Mouse (Mus musculus) heart, embryonic 11.5 days (tissue): ENCODE data around the gene Btbd9. TPM values are rescaled to one million over a fixed set of nuclear protein-coding genes. Genes with fewer than 3 reads are reported as not detected.

ENCODE experiments used
- ATAC-seq: fragments of 200-750 bp; cut with Nextera tagmentation; replicated peaks from 2 replicates; pipeline ENCODE4 v1.8.0; 2017; ENCODE audit warnings: moderate library complexity; ENCODE audit not compliant: insufficient number of reproducible peaks, low FRiP score, low TSS enrichment
- H3K27ac ChIP-seq: fragments of 300-500 bp; sonication (generic); 2 replicates; pipeline ENCODE4 v1.5.1; 2014; ENCODE audit warnings: mild to moderate bottlenecking, low read depth, low read length
- H3K27me3 ChIP-seq: fragments of 300-500 bp; sonication (generic); 2 replicates; pipeline ENCODE4 v1.6.1; 2014; ENCODE audit warnings: mild to moderate bottlenecking, low read length, mixed read lengths; ENCODE audit not compliant: control insufficient read depth, insufficient read depth
- H3K36me3 ChIP-seq: fragments of 300-500 bp; sonication (generic); 2 replicates; pipeline ENCODE4 v1.6.1; 2014; ENCODE audit warnings: mild to moderate bottlenecking, low read length, moderate library complexity, mixed read lengths; ENCODE audit not compliant: control insufficient read depth, insufficient read depth
- H3K4me1 ChIP-seq: fragments of 300-500 bp; sonication (generic); 2 replicates; pipeline ENCODE4 v1.6.1; 2014; ENCODE audit warnings: low read length; ENCODE audit not compliant: control insufficient read depth, insufficient read depth
- H3K4me2 ChIP-seq: fragments of 300-500 bp; sonication (generic); 2 replicates; pipeline ENCODE4 v1.6.1; 2014; ENCODE audit warnings: mild to moderate bottlenecking, moderate library complexity
- H3K4me3 ChIP-seq: fragments of 300-500 bp; sonication (generic); 2 replicates; pipeline ENCODE4 v1.5.1; 2014; ENCODE audit warnings: low read depth, low read length
- H3K9ac ChIP-seq: fragments of 300-500 bp; sonication (generic); 2 replicates; pipeline ENCODE4 v1.6.1; 2014; ENCODE audit warnings: mild to moderate bottlenecking, low read depth, low read length, moderate library complexity
- H3K9me3 ChIP-seq: fragments of 300-500 bp; sonication (generic); replicated peaks from 2 replicates; pipeline ENCODE4 v1.6.1; 2016; ENCODE audit warnings: low read length; ENCODE audit not compliant: control insufficient read depth
- WGBS: fragments of 180-500 bp; shearing (Covaris S2); extraction: QIAGEN DNeasy Blood & Tissue Kit; methylation state at CpG from one replicate; pipeline ENCODE4 v1.1.7; 2014; ENCODE audit not compliant: insufficient replicate concordance; 5-methylcytosine and 5-hydroxymethylcytosine counted together
- polyA plus RNA-seq: library from polyadenylated mRNA; unstranded; fragments of >200 nt; fragmentation: Nextera tagmentation; extraction: Ambion mirVana; gene quantifications from 2 replicates; pipeline ENCODE4 v1.2.1, GENCODE M21; 2014

Gene Btbd9
- polyA plus RNA-seq, 1 experiment from 2014 or later = 41.9 TPM

DNA sequence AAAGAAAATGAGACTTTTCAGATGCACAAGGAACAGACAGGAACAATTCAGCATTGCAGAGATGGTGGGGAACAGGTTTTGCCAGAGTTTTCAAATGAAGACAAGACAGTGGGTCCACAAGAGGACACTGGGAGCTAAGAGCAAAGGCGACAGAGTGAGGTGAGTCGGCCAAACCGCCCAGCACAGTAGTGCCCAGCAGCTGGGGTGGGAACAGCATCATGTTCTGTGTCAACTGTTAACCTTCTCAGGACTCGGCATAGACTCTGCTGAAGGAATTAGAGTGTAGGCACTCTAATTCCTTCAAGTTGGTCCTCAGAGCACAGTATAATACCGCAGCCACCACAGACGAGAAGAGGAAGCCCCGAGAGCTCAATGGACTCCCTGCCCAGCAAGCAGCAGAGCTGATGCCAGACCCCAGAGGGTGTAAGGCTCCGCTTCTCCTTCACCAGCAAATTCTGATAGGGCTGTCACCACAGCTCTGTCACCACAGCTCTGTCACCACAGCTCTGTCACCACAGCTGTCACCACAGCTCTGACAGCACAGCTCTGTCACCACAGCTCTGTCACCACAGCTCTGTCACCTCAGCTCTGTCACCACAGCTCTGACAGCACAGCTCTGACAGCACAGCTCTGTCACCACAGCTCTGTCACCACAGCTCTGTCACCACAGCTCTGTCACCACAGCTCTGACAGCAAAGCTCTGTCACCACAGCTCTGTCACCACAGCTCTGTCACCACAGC lies 57.7 kb downstream of the Btbd9 start:
- Histone ChIP-seq H3K9ac (no peak overlapping the region), H3K27ac (no peak overlapping the region), H3K4me3 (no peak overlapping the region), H3K27me3 (no peaks in the 10 kb centered on the region), H3K4me1 (0 out of 2 replicates have a peak, but pooled peaks cover 1% of the 10 kb centered on the region), H3K9me3 (no peaks in the 10 kb centered on the region), H3K36me3 (peaks cover 6% of the 10 kb centered on the region; the same call in 1 of the 2 replicates), H3K4me2 (no peak overlapping the region)
- no peak for ATAC-seq
- 77% methylated on average over 8 of the region's 8 CpGs for WGBS

DNA sequence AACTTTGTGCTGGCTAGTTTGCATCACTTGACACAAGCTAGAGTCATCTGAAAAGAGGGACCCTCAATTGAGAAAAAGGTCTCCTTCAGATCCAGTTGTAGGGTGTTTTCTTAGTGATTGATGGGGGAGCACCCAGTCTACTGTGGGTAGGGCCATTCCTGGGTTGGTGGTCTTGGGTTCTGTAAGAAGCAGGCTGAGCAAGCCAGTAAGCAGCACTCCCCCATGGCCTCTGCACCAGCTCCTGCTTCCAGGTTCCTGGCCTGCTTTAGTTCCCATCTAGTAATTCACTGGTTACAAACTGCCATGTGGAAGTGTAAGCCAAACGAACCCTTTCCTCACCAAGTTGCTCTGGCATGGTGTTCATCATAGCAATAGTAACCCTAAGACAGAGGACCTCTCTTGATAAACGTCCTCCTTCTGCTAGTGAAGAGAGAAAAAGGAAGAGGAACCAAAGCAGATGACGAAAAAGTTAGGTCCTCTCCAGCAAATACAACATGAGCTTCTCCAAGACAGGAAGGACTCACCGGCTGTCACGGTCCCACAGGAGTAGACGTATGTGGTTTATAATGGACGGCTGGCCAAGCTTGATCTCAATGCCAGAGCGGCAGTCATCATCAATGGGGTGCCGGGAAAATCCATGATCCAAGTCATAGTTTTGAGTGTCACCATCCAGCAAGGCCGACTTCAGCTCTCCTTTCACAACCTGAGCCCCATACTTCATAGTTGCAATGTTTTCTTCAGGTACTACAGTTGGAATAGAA lies 59.5 kb downstream of the Btbd9 start:
- H3K4me3 ChIP-seq = no peak overlapping the region
- no peak overlapping the region for H3K9ac ChIP-seq
- WGBS = 88% methylated on average over 10 of the region's 10 CpGs

DNA sequence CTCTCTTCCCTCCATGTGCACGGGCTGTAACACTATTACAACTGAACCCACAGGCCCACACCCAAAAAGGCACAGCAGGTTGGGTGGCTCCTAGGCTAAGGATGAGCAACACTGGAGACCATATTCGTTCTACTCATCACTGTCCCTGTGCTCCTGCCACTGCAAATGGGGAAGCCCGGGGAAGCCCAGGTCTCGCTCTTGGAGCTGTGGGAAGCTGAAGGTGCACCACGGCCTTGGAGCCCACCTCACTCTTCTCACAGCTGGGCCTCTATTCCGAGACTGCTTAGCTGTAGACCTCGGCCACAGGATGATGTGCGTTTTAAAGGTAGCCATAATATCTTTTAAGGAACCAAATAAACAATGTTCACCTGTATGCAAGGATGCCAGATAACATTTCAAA lies 60.9 kb downstream of the Btbd9 start:
- WGBS = 91% methylated on average over 8 of the region's 8 CpGs
- Histone ChIP-seq H3K27me3 (no peaks in the 10 kb centered on the region), H3K4me3 (no peak overlapping the region), H3K4me1 (no peaks in the 10 kb centered on the region), H3K9ac (no peak overlapping the region), H3K9me3 (no peaks in the 10 kb centered on the region), H3K36me3 (peaks cover 8% of the 10 kb centered on the region; the same call in 1 of the 2 replicates), H3K27ac (no peak overlapping the region), H3K4me2 (no peak overlapping the region)
- no peak for ATAC-seq

More for the DNA sequence above, 59.5 kb downstream of the Btbd9 start:
- Histone ChIP-seq H3K4me1 (no peaks in the 10 kb centered on the region), H3K27ac (no peak overlapping the region), H3K4me2 (no peak overlapping the region), H3K27me3 (no peaks in the 10 kb centered on the region), H3K9me3 (no peaks in the 10 kb centered on the region), H3K36me3 (peaks cover 8% of the 10 kb centered on the region; the same call in 1 of the 2 replicates)
- no peak for ATAC-seq

DNA sequence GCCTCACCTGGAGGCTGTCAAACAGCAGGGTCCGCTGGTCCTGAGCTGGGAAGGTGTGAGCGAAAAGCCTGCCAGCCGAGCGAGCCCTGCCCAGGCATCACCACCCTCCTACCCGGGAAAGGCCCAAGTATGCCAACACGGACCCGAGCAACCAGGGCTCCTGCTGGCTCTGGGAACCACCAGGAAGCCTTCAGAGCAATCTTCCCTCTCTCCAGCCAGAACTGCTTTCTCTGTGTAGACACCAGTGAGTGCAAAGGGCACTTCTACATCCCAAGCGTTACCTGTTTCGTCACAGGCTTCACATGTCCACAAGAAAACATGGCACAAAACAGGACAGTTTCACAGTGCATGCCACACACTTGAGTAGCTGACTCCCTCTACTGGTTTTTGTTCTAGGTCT lies 63.3 kb downstream of the Btbd9 start:
- Histone ChIP-seq H3K9ac (no peak overlapping the region), H3K4me1 (peaks cover 5% of the 10 kb centered on the region; the same call in 1 of the 2 replicates), H3K36me3 (peaks cover 8% of the 10 kb centered on the region; the same call in 1 of the 2 replicates), H3K4me2 (no peak overlapping the region), H3K9me3 (no peaks in the 10 kb centered on the region), H3K4me3 (no peak overlapping the region), H3K27me3 (no peaks in the 10 kb centered on the region), H3K27ac (no peak overlapping the region)
- WGBS = 86% methylated on average over 9 of the region's 9 CpGs
- no peak for ATAC-seq

DNA sequence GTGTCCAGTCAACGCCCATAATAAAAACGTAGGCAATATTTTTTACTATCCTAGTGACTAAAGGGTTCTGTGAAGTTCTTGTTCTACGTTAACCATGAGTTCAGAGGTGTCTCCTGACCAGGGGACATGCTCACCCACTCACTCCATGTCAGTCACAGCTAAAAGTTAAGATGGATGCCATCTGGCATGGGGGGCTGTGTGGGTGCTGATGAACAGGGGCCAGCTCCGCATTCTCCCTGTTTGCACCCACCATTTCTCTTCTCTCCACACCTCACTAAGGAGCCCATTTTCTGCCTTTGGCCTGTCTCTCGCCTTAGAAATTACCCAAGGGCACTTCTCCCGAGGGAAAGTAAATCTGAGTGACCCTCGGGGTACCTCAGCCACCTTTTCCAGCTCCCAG lies 63.8 kb downstream of the Btbd9 start:
- no peak for ATAC-seq
- no peak overlapping the region for H3K4me3 ChIP-seq
- H3K27me3 ChIP-seq = no peaks in the 10 kb centered on the region
- H3K9ac ChIP-seq = no peak overlapping the region
- H3K4me2 ChIP-seq = no peak overlapping the region
- 82% methylated on average over 7 of the region's 7 CpGs for WGBS
- H3K36me3 ChIP-seq = peaks cover 8% of the 10 kb centered on the region; the same call in 1 of the 2 replicates
- H3K9me3 ChIP-seq = no peaks in the 10 kb centered on the region
- H3K4me1 ChIP-seq = peaks cover 5% of the 10 kb centered on the region; the same call in 1 of the 2 replicates
- no peak overlapping the region for H3K27ac ChIP-seq

DNA sequence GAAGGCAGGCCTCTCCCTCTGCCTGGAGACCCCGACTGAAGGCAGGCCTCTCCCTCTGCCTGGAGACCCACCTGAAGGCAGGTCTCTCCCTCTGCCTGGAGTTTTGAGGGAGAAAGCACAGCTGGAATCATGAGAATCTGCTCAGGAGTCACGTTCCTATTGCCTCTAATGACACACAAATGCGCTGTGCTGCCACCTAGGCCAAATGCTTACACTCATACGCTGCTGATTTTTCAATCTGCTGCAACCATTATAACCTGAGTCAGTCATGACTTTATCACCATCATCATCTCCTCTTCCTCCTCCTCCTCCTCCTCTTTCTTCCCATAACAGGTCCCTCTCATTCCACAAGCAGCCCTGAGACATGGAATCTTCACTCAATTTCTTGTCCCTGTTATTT lies 64.3 kb downstream of the Btbd9 start:
- Histone ChIP-seq H3K9me3 (no peaks in the 10 kb centered on the region), H3K27ac (no peak overlapping the region), H3K36me3 (peaks cover 7% of the 10 kb centered on the region; the same call in 1 of the 2 replicates), H3K4me3 (no peak overlapping the region), H3K4me1 (peaks cover 7% of the 10 kb centered on the region), H3K9ac (no peak overlapping the region), H3K4me2 (no peak overlapping the region), H3K27me3 (no peaks in the 10 kb centered on the region)
- 63% methylated on average over 4 of the region's 4 CpGs for WGBS
- ATAC-seq = no peak

DNA sequence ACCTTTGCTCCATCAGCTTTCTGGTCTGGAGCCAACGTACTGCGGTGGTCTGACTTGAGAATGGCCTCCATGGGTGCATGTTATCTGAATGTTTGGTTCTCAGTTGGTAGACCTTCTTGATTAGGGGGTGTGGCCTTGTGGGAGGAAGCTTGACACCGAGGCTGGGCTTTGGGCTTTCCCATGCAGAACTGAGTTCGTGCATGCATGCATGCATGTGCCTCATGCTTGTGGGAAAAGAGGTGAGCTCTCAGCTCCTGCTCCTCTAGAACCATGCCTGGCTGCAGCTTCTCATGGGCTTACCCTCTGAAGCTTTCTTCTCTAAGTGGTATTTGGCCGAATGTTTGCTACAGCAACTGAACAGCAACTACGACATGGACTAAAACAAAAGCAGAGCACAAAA lies 64.9 kb downstream of the Btbd9 start:
- no peak for ATAC-seq
- Histone ChIP-seq H3K36me3 (0 out of 2 replicates have a peak, but pooled peaks cover 2% of the 10 kb centered on the region), H3K4me3 (no peak overlapping the region), H3K9ac (no peak overlapping the region), H3K27ac (no peak overlapping the region), H3K4me2 (no peak overlapping the region), H3K27me3 (no peaks in the 10 kb centered on the region), H3K9me3 (no peaks in the 10 kb centered on the region), H3K4me1 (peaks cover 8% of the 10 kb centered on the region)
- 81% methylated on average over 6 of the region's 6 CpGs for WGBS

DNA sequence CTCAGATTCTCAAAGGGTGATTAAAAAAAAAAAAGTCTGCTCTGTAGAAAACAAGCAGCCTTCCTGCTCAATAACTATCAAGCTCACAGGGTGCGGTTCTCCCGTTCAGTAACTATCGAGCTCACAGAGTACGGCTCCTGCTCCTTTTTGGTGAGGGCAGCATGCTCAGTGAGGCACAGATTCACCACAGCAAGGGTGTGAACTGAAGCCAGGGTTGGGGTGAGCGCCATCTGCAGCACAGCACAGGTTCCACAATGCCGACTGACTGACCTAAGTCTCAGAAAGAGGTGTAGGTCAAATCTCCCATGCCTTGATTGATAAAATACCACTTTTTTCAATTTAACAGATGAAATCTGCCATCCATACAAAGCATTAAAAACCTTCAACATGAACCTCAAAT lies 66.1 kb downstream of the Btbd9 start:
- Histone ChIP-seq H3K9ac (no peak overlapping the region), H3K4me3 (no peak overlapping the region), H3K27me3 (no peaks in the 10 kb centered on the region), H3K4me2 (no peak overlapping the region), H3K4me1 (peaks cover 8% of the 10 kb centered on the region), H3K9me3 (no peaks in the 10 kb centered on the region), H3K36me3 (0 out of 2 replicates have a peak, but pooled peaks cover 2% of the 10 kb centered on the region), H3K27ac (no peak overlapping the region)
- WGBS = 52% methylated on average over 6 of the region's 6 CpGs
- ATAC-seq = no peak
